Mouse (Mus musculus) left cerebral cortex, postnatal 10 days (tissue): ENCODE data around the gene Psmd12. TPM values are rescaled to one million over a fixed set of nuclear protein-coding genes. Genes with fewer than 3 reads are reported as not detected.

ENCODE experiments used
- DNase-seq, 2 experiments: peaks; one replicate each; pipeline ENCODE4 v3.0.0; 2021 to 2022; ENCODE audit warnings: low spot score in 2 of 2, mixed read lengths in 1 of 2; ENCODE audit errors: extremely low spot score in 1 of 2
- intact Hi-C: fragments of 180-260 bp; cut with DNase I; formaldehyde crosslinking; loops from one replicate; pipeline ENCODE4 v1.15.1; 2025
- total RNA-seq, 2 experiments: library from RNA; stranded (reverse); gene quantifications; 2 replicates each; pipeline ENCODE4 v1.2.3; 2021

The Psmd12 gene
- total RNA-seq, 2 experiments from 2014 or later = 78.1 to 82.1 TPM

DNA sequence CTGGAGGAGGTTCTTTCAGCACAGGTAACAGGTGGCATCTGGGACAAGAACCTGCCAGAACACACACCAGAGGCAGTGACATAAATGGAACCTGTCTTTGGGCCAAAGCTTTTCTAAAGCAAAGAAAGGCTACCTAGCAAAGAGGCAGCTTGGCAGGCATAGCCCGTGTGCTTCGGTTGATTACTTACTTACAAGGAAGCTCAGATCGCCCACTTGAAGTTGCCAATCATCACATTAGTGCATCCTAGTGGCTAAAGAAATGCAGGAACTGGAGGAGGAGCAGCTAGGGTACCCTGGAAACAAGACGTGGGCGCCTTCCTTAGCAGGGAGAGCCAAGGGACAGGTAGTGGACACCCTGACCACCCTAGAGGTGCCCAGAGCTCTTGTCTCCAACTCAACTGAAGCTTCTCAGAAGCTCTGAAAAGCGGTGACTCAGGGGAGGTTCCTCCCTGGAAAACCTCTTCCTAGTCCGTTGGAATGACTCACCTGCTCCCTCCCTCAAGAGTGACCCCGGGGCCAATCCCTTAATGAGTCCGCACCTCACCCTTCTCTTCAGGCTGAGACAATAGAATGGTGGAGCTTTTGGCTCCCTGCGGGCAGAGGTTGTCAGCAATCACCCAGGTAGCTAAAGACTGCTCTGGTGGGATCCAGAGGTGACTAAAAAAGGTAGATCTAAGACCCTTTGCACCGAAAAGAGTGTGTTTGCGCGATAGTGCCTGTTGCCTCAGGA is 66.6 kb downstream of the Psmd12 start:
- intact Hi-C loops = loop anchor here (5.0 kb wide), 1 partner anchor 34 kb away; no protein-coding TSS in a partner anchor
- DNase-seq = no peak

DNA sequence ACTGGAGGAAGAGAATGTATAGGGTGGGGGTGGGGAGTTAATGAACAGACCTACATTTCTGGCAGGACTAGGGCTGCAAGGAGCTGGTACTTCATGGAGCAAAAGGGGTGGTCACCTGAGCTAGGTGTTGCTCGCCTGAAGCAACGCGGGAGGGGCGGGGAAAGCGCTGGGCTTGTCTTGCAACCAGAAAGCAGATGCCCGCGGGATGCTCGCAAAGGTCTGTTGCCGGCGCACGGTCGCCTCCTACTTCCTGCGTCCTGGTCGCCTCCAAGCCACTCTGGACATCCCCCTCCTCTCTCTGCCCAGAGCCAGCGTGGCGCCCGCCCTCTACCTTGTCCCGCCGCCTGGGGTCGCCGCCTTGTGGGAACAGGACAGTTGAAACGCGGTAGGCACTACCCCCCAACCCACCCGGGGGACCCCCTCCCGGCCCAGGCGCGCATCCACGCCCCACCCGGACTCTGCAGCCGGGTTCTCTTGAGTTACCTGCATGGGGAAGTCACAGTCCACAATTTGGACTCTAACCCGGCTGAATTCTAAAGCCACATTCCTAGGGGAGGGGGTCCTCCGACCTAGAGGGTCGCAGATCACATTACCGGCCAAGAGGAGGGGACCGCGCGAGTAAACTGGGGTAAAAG is 67.5 kb downstream of the Psmd12 start:
- DNase-seq = peak; percentile 7 to 65
- intact Hi-C loops = loop anchor here (5.0 kb wide), 1 partner anchor 34 kb away; no protein-coding TSS in a partner anchor

DNA sequence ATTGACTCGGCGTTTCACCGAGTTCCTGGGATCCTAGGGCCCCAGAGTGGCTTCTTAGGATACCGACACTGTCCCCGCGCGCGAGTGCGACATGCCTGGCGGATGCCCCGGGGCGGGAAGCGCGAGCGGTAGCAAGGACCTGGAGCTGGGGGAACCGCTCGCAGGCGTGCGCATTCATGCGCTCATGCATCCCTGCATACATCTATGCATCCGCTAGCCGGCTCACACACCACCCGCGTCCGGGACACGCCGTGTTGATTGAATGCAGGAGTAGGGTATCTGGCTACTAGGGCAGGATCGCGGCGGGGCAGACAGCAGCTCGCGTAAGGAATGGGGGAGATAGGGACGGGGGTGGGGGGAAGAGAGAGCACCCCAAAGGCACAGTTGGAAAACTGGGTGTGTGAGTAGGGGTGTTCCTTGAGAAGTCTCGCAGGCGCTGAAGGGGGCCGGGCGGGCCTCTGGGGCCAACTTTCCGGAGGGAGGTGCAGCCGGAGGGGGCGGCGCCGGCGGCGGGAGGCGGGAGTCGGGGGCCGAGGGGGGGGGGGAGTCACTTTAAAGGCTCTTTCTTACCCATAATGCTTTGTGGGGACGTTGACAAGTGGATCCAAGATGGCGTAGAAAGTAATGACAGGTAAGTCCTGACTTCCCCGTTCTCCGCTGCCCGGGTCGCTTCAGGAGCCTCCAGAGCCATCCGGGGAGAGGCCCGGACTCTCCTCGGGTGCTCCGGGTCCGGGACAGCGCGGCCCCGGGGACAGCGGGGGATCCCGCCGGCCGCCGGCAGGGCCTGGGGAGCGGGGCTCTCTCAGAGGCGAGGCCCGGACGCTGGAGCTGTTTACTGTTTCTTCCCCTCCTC is 68.3 kb downstream of the Psmd12 start, which contains the start of gene Helz:
TSS of gene Helz (plus strand) at position 580 of the 853 bp plus-strand sequence.
- peak; percentile 24 to 85 for DNase-seq
- intact Hi-C loops = loop anchor here (5.0 kb wide), 1 partner anchor 35 kb away; no protein-coding TSS in a partner anchor

DNA sequence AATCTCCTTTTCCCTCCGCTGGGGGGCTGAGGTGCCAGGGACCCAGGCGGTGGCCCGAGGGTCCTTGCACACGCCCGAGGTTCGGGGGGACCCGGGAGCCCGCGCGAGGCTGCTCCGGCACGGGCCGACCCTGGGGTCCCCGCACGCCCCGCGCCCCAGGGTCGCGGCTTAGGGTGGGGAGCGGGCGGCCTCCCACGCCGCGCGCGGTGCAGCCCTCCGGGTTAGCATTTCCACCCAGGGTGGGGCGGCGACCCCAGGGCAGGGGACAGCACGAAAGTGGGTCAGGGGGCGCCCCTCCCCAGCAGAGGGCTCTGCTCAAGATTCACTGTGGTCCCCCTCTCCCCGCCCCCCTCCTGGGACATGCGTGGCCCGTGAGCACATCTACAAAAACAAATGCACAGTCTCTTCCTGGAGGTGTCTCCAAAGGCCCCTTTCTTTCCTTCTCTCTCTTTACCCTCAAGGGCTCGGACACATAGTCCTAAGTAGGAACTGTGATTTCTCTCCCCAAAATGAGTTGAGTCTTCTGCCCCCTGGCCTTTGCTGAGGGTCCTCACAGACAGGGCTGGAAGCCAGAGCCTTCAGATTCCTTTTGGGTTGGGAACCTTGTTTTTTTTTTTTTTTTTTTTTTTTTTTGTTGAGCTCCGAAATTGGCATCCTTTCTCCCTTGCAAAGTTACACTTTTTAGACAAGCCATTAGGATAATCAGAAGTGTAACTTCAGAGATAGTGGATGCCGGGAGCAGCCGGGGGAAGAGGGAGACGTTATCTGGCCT is 69.1 kb downstream of the Psmd12 start:
- intact Hi-C loops = loop anchor here (5.0 kb wide), 1 partner anchor 36 kb away; no protein-coding TSS in a partner anchor
- DNase-seq = peak in 1 of 2 experiments; percentile 64

Other genes with a start within 250 kb of the Psmd12 start
- 10 to 100 TPM; 76.1 to 83.2 TPM for gene Pitpnc1, start 8.8 kb upstream of the Psmd12 start, total RNA-seq
- 10 to 100 TPM; 34.8 to 34.9 TPM for gene Helz, start 68.4 kb downstream of the Psmd12 start, total RNA-seq
- gene Cacng1, start 237.0 kb downstream of the Psmd12 start, total RNA-seq = under 1 TPM; 0.36 to 0.47 TPM